Mouse (Mus musculus): ENCODE measurements around the gene Klc1. TPM values are rescaled to one million over a fixed set of nuclear protein-coding genes. Genes with fewer than 3 reads are reported as not detected.
A peak's percentile ranks its signal among the peaks of the same experiment; 100 is the strongest.

The Klc1 gene
- total RNA-seq, 2 experiments from 2014 or later, result 84.4 to 94.2 TPM

DNA sequence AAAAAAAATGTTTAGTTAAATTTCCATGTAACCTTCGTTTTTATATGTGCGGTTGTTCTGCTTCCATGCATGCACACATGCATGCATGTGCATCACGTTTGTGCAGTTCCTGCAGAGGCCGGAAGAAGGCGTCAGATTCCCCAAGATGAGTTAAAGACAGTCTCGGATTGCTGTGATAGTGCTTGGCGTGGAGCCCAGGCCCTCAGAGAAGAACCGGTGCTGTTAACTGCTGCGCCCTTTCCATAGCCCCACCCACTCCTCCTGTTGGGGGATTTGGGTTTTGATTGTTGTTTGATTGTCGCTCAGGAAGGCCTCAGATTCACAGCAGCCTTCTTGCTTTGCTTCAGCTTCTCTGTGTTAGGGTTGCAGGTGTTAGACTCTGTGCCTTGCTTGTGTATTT, 10.7 kb downstream of the Klc1 start:
- intact Hi-C loops (cut with DNase I), result no loop called here
- peak; percentile 57 to 71 for DNase-seq

- intact Hi-C loops (cut with DNase I), result no loop called here
- DNase-seq, result no peak
These were observed 11.3 kb downstream of the Klc1 start for GRCm38 (mm10) chr12:111769816-111770577.

DNA sequence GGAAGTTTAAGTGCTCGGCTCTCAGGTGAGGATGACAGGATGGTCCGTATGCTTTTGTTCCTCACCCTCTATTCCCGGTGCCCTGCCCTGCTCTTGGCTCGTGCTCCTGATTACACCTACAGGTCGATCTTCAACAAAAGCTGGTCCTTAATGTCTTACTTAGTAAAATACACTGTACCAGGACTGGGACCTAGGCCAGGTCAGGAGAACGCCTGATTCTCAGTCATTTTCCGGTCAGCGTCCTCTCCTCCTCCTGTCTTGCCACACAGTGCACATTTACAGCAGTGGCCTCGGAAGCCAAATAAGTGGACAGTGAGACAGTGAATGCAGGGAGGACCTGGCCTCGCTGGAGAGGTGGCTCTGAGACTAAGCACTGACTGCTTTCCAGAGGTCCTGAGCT, 12.0 kb downstream of the Klc1 start:
- DNase-seq, result no peak
- intact Hi-C loops (cut with DNase I), result no loop called here

- intact Hi-C loops (cut with DNase I), result no loop called here
- no peak for DNase-seq
These were observed 15.5 kb downstream of the Klc1 start for GRCm38 (mm10) chr12:111774156-111774555.

DNA sequence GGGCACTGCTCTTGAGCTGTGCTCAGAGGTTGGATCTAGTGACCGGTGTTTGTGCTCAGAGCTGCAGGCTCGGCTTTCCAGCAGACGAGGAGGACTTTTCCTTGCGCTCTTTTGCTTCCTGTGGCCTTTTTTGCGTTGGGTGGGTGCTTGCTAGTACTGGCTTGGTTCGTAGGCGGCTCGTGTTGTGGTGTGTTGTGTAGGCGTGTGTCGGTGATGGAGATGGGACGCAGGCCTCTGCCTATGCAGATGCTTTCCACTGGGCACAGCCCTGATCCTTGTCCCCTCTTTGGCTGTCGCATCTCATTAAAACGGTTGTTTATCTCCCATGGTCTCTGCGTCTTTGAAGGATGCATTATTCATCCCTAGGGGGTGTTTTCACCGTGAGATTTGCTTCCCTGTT, 16.2 kb downstream of the Klc1 start:
- intact Hi-C loops (cut with DNase I), result no loop called here
- DNase-seq, result no peak

DNA sequence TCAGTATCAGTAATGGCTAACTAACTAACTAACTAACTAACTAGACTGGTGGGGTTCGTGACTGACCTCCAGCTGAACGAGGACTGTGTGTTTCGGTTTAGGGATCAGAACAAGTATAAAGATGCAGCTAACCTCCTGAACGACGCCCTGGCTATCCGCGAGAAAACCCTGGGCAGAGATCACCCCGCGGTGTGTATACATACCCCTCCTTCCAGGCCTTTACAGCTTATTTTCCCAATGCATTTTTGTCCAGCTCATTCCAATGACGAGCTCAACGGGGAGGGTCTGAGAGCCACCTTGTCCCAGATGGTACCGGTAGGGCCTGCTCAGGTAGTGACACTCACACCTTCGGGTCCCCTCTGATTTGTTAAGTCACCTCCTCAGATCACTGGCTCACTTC, 19.3 kb downstream of the Klc1 start:
- intact Hi-C loops (cut with DNase I), result no loop called here
- DNase-seq, result no peak

DNA sequence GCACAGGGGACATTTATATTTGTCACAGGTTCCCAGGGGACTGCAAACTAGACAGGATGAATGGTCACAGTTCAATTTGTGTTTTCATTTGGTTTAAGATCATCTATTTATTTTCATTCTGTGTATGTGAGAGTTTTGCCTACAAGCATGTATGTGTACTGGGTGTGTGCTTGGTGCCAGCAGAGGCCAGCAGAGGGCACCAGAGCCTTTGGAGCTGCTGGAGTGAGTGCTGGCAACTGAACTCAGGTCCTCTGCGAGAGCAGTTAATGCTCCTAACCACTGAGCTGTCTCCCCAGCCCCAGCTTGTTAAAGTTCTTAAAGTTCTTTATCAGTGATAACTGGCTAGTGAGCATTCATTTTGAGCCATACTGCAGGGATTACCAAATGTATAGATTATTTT, 20.9 kb downstream of the Klc1 start:
- no peak for DNase-seq
- intact Hi-C loops (cut with DNase I), result no loop called here

- intact Hi-C loops (cut with DNase I), result loop anchor here (1.0 kb wide), 1 partner anchor 12 kb away; no protein-coding TSS in a partner anchor
- no peak for DNase-seq
These were observed 26.5 kb downstream of the Klc1 start for GRCm38 (mm10) chr12:111785174-111785573.

DNA sequence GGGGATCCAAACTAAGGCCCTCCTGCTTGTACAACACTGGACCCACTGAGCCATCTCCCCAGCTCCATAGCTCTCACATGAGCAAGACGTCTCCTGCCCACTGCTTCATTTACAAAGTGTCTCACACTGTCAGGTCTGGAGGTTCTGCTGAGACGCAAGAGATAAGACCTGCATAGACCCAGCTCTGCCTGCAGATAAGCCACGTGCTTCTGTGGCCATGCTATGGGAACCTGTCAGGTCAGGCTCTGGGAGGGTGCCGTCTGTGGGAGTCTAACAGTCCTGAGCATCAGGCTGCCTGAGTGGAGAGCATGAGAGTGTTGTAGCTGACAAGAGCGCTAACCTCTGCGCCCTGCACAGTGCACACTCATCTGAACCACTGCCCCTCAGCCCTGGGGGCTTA, 28.4 kb downstream of the Klc1 start:
- intact Hi-C loops (cut with DNase I), result no loop called here

DNA sequence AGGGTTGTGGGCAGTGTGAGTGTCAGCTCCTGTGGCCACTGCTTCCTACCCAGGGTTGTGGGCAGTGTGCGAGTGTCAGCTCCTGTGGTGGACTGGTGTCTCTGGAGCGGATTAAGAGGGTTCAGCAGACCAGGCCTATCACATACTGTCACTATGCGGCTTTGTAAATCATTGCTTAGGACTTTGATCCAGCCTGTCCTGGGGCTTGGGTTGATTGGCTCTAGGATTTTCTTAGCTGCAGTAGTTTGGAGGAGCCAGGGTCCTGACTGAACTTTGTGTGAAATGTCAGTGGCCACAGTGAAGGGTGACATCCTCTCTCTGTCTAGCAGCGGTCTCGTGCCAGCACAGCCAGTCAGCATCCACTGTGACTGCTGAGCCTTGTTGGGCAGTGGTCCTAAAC, 31.4 kb downstream of the Klc1 start:
- intact Hi-C loops (cut with DNase I), result no loop called here
- DNase-seq, result no peak

More for the DNA sequence above, 28.4 kb downstream of the Klc1 start:
- no peak for DNase-seq

GRCm38 (mm10) chr12:111790631-111791030, 32.0 kb downstream of the Klc1 start:
- DNase-seq, result no peak
- intact Hi-C loops (cut with DNase I), result no loop called here

- intact Hi-C loops (cut with DNase I), result no loop called here
- DNase-seq, result no peak
These were observed 32.9 kb downstream of the Klc1 start for GRCm38 (mm10) chr12:111791474-111792104.

GRCm38 (mm10) chr12:111794102-111794501, 35.5 kb downstream of the Klc1 start:
- DNase-seq, result peak; percentile 49 to 62
- intact Hi-C loops (cut with DNase I), result no loop called here

DNA sequence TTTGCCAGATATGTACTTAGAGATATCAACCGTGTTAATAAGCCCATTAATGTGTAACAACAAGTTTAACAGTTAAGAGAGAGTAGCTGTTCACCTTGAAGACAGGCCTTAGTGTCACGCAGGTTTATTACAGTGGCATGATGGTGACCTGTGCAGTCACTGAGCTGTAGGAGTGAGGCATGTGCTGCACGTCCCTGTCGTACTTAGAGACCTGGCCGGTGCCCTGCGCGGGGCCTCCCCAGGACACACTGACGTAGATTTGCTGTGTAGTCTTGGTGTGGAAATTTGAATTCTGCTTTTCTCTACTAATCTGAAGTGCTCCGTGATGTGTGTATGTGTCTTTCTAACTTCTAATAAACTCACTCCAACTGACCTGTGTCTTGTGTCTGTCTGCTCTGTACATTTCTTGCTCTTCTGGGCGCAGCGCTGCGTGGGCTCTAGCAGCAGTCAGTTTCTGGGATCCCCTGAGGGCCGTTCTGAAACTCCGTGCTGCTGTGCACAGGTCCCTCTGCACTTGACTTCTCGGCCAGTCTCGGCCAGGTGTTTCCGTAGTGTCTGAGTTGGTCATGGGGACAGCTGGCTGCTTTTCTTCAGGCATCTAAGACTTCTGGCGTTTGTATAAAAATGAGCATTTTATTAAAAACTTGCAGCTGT, 36.0 kb downstream of the Klc1 start:
- no peak for DNase-seq
- intact Hi-C loops (cut with DNase I), result no loop called here

DNA sequence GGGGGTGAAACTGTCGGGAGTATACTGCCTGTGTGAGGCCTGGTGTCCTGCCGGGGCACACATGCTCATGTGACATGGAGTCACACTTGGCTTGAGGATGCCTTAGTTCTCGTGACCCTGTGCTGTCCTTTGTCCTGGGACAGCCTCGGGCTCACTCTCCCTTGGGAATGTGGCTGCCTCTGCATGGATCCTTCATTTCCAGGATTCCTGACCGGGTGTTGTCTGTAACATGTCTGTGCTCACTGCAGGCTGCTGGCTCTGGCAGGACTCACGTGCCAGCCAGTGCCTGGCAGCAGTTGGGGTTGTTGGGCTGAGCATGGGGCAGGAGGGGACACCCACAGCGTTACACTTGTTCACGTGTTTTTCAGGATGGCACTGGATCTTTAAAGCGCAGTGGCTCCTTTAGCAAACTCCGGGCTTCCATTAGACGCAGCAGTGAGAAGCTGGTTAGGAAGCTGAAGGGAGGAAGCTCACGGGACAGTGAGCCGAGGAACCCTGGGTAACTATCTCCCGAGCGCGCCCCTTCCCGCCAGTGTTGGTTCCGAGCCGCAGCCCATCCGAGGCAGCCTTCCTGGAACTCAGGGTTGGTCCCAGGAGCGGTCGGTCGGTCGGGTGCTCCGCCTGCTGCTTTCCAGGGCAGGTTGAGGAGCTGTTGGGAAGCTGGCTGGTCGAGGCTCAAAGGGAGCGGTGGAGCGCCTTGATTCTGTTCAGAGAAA, 36.7 kb downstream of the Klc1 start:
- DNase-seq, result peak; percentile 38 to 47
- intact Hi-C loops (cut with DNase I), result no loop called here

DNA sequence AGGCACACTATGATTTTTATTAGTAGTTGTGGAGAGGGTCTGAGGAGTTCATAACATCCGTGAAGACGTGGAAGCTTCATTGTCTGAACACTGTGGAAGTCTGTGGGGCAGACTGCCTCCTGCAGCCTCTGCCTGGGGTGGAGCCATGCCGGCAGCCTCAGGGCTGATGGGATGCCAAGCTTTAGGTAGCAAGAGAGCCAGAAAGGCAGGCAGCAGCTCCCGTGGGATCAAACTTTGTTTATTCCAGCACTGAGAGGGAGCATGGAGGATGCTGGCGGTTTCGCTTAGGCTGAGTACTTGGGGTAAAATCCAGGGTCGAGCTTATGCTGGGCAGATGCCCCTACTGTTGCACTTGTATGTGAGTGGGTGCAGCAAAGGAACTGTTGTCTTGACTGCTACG, 38.6 kb downstream of the Klc1 start:
- intact Hi-C loops (cut with DNase I), result loop anchor here (1.0 kb wide), 1 partner anchor 12 kb away; no protein-coding TSS in a partner anchor
- DNase-seq, result no peak

DNA sequence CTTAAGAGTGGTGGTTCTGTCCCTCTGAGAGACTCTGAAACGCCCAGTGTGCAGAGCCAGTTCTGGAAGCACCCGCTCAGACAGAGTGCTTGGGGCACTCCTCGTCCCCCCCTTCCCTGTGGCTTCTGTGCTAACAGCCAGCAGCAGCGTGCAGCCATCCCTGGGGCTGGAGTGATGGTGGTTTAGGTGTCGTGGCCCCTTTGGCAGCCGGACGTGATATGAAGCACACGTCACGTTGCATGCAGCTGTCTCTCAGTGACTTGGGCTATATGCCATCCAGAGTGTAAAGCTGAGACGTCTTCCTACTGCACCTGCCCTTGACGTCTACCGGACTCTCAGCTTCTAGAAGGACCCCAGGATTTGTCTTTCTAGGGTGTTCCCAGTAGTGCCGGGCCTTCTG, 39.8 kb downstream of the Klc1 start:
- intact Hi-C loops (cut with DNase I), result no loop called here
- DNase-seq, result no peak

DNA sequence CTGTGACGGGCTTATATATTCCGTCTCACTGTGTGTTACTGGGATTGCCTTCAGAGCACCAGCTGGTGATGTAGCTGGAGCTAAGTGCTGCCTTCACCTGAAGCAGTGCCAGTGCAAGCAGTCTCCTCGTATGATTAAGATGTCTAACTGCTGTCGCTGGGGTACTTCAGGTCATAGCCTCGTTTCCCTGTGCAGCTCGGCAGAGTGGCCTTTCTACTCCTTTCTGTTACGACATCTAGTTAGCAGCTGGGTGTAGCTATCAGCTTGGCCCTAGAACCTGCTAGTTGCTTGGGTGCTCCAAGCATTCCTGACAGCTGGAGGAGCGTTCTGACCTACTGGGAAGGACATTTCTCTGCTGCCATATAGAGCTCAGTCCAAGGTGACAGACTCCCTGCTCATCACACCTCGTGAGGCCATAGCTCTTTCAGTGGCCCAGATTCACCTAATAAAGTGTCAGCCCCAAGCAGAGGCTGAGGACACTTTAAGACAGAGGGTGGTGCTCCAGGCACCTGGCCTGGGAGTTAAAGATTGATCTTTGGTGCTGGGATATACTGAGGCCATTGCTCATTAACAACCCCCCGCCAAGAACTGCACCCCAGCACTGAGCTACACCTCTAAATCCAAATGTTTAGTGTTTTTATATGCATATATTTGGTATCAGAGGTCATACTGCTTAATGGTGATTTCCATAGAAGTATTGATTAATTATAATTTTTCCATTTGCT, 42.0 kb downstream of the Klc1 start:
- intact Hi-C loops (cut with DNase I), result no loop called here
- DNase-seq, result no peak

- intact Hi-C loops (cut with DNase I), result no loop called here
- DNase-seq, result no peak
These were observed 44.9 kb downstream of the Klc1 start for GRCm38 (mm10) chr12:111803538-111803937.

DNA sequence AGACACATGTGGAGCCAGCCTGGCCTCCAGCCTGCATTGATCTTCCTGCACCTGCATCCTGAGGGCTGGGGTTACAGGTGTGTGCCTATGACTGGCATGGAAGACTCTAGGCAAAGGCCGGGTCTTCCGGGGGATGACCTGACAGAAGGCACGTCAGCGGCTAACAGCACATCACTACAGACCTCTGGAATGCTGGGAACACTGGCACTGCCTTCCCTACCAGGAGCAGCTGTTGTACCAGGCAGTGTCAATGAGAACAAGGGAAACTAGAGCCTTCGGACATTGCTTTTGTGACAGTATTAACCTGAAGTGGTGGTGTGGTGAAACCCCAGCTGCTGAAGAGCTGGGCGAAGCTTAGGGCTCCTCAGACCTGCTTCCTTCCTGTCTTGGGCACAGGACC, 50.1 kb downstream of the Klc1 start:
- DNase-seq, result no peak
- intact Hi-C loops (cut with DNase I), result no loop called here

Measured in heart, postnatal 36 days (tissue).